Mouse (Mus musculus) right cerebral cortex, postnatal 14 days (tissue): ENCODE results near the gene Agbl5.

ENCODE experiments used
- DNase-seq: peaks from one replicate; pipeline ENCODE4 v3.0.0; 2022

The Agbl5 gene

DNA sequence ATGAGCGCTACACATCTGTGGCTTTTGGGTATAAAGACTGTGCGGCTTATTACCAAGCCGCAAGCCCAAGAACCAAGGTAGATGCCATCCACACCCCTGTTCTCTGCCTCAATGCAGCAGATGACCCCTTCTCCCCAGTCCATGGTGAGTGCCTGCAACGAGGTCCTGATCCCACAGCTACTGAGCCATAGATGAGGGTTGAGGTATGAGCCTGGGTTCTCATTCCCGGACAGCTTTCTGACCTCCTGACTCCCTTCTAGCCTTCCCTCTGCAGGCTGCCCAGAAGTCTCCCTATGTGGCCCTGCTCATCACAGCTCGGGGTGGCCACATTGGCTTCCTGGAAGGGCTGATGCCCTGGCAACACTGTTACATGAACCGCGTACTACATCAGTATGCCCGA lies 66.1 kb downstream of the Agbl5 start:
- no peak for DNase-seq

GRCm38 (mm10) chr5:30955751-30956150 lies 67.3 kb downstream of the Agbl5 start:
- no peak for DNase-seq
